Mouse (Mus musculus) mature B cell (primary cell): ENCODE results near the gene Samd13.

Source experiments
- in situ Hi-C: fragments of 300-500 bp; cut with MboI; formaldehyde crosslinking; loops from 2 replicates; pipeline ENCODE4 v1.14.3; 2019

Samd13 gene

DNA sequence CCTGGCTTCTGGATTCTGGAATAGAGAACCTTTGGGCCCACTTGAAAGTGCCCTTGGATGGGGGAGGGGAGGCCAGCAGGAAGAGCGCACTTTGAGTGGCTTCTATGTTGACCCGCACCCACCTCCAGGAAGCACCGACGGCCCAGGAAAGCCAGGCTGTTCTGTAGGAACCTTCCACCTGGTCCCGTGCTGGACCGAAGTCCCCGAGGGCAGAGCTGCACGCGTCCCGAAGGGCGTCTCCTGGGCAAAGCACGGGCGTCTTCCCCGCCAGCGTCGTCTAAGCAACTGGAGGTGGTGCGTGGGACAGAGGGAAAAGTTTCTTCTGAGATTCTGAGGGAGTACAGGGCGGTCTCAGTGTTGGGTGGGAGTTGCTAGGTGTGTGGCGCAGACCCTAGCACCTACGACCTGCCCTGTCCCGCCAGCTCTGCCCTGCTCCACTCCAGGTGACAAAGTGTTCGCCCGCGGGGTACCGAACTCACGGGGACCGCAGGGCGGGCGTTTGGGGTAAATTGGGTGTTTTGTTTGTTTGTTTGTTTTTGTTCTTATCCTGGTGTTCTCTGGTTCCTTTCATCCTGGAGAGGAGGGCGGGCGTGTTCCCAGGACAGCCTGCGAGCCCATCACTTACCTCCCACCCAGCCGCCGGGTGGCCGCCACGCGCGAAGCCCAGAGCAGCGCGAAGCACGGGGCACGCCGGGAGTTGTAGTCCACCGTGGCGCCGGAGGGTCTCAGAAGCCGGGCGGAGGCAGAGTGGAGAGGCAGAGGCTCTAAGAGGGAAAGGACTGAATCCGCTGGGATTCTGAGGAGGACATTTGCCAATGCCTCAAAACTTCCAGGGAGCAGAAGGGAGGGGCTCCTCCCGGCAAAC, at the start of gene Samd13:
Gene Samd13, minus strand, starts transcription at position 782 of the 865 bp plus-strand sequence.
- in situ Hi-C loops = no loop called here

DNA sequence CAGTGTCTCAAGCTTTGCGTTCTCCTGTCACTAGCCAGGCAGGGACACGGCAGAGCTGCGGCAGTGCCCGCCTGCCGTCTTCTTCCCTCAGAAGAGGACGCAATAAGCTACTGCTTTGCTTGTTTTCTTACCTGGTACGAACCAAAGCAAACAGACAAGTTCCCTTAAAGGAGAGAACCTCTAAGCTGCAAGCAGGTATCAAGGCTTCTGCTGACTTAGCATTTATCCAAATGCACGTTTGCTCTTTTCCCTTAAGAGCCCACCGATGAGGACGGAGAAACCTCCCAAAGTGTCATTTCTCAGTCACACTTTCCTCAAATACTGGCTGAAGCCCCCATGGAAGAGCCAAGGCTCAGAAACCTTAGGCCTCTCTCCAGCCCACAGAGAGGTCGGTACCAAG, 46.1 kb upstream of the Samd13 start:
- in situ Hi-C loops = no loop called here

DNA sequence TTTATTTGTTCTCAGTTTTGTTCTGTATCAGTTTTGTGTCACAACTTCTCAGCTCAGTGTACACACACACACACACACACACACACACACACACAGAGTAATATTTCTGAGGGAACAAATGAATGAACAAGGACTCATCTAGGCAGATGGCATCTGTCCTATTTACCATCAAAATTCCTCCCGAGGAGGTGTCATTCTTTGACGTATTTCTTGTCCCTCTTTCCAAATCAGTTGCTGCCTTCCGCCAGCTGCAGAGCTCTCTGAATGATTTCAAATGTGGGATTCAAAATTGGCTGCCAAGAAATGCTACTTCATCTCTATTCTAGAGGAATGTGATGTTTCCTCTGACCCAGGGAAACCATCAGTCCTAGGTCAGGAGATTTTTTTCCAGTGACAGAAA, 37.6 kb upstream of the Samd13 start:
- in situ Hi-C loops = no loop called here

DNA sequence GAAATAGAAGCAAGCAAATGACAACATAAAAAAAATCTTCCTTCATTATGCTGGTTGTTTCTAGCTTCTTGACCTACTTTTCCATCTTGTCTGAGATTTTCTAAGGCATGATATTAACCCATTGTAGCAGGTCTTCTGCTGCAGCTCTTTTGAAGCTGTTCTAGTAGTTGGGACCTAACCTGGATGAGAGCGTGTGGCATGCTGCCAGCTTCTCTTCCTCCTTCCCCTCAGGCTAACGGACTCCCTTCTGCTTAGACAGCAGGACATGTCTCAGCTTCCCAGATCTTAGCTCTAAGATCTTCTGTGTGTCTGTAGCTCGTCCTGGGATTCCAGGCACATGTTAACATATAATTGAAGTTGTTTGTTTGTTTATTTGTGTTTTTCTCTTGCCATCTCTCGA, 34.3 kb upstream of the Samd13 start:
- in situ Hi-C loops = no loop called here

DNA sequence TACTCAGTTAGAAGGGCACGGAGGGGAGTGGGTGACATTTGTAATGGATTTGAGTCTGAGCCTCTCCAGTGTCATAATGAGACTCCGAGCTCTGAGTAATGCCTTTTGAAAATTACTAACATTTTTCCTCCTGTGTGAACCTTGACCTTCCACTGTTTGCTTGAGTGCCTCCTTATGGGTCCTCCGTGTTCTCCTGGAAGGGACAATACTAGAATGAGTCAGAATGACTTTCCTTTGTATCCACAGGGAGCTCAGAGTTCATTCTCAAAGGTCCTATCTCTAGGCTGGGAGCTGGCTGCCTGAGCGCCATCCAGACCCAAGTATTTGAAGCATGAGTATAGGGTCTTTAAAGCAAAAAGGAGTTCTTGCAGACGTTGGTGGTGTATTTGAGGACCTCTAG, 32.9 kb upstream of the Samd13 start:
- in situ Hi-C loops = no loop called here

DNA sequence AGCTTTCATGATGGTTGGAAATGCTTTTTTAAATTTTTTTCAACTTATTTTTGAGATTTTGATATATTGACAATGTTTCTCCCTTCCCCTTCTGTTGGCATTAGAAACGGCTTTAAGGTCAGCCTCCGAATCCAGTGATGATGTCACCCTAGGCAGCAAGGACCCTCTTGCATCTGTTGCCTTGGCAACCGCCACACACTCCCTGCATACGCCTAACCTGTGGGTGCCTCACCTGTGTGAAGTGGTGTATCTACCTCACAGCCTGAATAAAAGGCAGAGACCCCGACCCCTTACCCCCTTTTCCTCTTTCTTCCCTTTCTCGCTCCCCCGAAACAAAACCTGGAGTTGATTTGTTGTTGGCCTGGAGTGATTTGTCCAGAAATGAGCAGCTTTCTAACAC, 26.9 kb upstream of the Samd13 start:
- in situ Hi-C loops = no loop called here

DNA sequence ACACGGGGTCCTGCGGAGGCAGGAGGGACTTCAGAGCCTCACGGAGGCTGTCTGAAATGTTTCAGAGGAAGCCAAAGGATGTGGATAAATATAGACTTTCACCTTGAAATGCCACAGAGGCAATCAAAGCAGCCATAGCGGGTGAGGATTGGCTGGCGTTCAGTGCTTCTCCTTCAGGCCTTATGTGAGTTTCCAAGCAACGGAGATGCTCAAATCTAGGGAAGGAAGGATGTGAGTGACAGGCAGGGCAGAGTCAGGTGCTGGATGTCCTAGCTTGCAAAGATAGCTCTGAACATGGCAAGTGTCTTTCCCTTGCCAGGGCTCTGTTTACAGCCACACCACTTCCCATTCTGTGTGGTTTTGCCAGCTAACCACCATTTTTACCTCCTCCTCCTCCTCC, 26.2 kb upstream of the Samd13 start:
- in situ Hi-C loops = no loop called here

DNA sequence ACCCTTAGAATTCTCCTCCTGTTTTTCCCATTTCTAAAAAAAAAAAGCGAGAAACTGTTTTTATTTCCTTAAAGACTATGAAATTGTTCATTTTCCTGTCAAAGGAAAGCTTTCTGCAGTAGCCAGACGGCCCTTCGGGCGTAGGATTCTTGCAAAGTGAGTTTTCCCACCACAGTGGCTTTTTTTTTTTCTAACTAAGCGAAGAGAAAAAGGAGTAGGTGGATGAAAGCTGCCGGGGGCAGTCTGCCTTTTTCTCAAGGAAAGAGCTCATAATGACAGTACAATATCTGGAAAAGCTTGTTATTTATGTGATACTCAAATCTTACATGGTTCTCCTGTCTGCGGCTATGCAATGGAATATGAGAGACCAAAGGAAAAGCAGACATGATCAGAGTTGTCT, 25.7 kb upstream of the Samd13 start:
- in situ Hi-C loops = no loop called here

DNA sequence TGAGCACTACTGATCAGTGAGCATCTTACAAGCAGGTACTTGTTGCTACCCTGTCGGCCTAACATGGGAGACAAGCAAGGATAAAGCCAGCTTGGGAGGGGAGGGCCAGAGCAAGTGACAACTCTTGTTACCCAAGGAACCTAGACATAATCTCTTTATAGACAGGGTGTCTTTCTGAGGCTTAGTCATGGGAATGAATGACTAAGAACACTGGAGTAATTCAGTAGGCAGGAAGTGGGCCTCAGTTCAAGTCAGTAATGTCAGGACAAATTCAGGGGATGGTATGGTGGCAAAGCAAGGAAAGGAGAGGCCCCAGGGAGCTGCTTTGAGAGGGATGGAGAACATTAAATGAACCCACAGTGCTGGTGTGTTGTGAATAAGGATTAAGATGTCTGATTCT, 23.7 kb upstream of the Samd13 start:
- in situ Hi-C loops = no loop called here

DNA sequence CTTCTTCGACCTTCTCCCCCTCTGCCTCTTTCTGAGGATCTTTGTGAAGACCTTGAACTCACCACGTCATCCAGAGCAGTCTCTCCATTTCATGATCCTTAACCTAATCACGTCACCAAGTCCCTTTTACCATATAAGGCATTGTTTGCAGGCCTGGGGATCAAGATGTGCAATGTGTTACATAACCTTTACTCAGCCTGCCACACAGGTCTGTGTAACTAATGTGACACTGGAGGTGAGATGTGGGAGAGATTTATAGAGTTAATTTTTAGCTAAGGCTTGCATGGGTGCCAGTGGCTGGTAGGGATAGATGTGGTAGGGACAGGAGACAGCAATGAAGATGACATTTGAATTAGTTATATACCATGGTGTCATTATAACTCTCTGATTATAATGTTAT, 23.0 kb upstream of the Samd13 start:
- in situ Hi-C loops = no loop called here

DNA sequence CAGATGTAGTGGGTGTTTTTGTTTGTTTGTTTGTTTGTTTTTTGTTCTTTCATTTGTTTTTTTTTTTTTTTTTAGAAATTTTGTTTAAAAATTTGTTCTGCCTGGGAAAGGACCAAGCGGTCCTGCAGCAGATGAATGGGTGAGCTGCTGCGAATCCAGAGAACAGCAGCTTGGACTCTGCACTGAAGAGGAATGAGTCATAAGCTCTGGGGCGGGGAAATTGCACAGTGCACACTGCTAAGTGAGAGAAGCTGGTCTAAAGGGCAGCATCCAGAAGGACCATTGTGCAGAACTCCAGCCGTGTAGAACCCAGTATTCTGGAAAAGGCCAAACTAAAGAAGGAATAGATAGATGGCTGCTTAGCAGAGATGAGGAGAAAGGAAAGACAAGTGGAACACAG, 18.7 kb upstream of the Samd13 start:
- in situ Hi-C loops = no loop called here

DNA sequence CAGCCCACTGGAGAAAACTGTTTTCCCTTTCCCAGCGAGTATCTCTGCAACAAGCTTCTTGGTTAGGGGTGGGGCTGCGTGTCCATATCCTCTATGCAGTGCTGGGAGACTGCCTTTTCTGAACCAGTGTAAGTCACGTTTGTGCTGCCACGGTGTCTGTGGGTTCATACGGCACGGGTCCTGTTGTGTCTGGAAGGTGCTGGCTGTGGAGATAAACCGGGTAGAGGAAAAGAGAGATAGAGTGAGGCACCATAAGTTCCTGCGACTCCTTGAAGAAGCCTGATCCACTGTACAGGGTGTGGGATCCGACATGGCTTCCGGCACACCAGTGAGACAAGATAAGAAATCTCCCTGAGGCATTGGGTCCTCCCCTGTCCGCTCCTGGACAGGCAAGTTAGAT, 14.7 kb upstream of the Samd13 start:
- in situ Hi-C loops = no loop called here

DNA sequence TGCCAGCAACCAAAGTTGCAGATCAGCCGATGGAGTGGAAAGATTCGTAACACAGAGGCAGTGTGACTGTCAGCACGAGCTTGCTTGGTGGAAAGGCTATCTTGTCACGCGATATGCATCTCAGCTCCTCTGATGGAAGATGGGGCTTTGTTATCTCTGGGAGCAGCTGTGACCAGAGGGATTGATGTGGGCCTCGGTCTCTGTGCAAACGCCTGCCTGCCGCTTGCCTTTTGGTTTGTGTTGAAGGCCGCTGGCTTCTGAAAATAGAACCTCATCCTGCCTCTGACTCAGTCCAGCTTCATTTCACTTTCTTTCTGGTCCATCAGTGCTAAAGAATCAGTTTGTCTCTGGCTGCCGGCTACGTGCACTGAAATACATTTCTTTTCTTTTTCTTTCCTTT, 13.6 kb upstream of the Samd13 start:
- in situ Hi-C loops = no loop called here

DNA sequence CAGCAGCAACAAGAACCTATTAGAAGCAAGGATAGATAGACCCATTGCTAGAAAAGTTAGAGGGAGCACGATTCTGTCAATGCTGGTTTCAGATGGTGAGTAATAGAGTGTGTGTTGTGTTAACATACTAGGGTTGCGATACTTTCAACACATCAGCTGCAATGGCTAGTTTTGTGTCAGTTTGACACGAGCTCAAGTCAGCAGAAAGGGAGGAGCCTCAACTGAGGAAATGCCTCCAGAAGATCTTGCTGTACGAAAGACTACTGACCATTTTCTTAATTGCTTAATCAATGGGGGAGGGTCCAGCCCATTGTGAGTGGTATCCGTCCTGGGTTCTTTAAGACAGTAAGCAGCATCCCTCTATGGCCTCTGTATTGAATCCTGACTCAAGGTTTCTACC, 7.2 kb upstream of the Samd13 start:
- in situ Hi-C loops = no loop called here

DNA sequence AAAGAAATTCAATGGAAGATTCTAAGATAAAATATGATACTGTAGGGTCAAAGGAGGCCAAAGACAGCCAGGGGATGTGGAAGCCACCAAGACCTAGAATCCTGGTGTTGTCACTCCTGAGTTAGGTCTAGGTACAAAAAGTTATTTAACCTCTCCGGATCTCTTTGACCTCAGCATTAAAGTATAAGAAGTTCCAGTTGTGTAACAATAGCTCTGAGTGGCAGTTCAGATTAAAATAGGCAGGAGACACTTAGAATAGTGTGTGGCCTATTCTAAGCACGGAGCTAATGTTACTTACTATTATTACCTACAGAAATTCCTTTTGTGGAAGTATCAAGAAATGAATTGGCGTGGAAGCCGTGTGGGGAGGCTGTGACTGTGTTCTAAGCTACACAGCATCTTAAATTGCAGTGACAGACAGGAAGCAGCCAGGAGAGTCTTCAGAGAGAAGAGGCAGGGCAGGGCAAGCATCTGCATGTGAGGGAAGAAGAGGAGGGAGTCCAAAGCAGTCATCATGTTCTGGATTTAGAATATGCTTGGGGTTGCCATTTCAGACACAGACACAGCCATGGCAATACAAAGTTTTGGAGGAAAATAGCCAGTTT, 1.8 kb upstream of the Samd13 start:
- in situ Hi-C loops = no loop called here

DNA sequence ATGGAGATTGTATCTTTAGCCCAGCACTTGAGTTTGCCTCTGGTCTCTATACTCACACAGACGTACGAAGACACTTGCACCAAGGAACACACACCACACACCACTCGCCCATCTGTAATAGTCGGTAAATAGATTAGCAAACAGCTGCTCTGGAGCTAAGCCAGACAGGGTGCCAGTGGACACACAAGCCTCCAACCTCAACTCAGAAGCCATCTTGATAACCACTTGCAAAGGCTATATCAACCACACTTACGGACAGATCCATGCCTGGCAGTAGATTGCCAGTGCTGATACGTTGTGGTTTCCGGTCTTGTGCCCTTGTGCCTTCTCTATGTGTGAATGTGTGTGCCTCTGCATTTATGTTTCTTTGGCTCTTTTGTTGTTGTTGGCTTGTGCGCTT, 1.0 kb upstream of the Samd13 start:
- in situ Hi-C loops = no loop called here

DNA sequence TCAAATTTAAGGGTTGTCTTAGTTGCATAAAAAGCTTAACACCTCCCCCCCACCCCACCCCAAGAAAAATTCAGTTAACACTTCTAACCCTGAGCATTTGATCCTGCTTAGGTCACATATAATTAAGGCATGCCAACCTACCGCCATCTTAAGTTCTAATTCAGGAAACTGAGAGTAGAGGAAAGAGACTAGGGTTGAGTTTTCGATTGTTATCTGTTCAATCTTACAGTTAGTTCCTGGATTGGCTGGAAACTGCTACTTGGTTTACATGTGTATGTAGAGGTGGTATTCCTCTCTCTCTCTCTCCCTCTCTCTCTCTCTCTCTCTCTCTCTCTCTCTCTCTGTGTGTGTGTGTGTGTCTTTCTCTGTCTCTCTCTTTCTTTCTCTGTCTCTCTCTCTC, 2.3 kb downstream of the Samd13 start:
- in situ Hi-C loops = no loop called here

DNA sequence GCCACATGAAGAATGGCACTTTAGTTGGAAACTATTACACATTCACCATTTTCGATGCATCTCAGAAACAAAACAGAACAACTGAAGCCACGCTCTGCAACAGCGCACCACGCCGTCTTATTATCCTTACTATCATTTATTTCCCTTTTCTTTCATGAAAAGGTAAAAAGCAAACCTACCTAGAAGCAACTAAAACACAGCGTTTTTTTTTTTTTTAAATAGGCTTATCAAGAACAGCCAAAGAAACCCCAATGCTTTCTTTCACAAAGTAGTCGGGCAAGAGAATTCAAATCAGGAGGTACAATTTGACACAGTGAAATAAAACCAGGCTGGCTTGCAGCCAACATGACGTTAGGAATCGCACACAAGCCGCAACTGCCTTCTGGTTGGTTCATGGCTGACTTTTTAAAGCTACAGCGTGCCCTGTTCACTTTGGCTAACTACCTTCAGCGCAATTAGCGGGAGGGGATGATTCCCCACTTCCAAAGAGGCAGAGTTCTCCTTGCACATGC, 3.2 kb downstream of the Samd13 start:
- in situ Hi-C loops = no loop called here

DNA sequence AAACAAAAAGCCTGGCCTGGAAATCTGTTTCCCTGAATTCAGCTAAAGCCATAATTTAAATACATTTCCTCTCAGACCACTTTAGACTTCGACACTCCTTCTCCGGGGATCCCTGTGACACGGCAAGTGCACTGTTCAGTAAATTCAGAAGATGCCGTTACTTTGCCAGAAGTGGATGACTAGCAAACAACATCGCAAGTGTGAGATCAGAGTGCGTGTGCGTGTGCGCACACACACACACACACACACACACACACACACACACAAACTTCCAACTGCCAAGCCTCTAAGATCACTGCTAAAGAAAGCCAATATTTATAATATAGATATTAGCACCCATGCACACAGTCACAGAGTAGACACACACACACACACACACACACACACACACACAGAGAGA, 3.7 kb downstream of the Samd13 start:
- in situ Hi-C loops = no loop called here

DNA sequence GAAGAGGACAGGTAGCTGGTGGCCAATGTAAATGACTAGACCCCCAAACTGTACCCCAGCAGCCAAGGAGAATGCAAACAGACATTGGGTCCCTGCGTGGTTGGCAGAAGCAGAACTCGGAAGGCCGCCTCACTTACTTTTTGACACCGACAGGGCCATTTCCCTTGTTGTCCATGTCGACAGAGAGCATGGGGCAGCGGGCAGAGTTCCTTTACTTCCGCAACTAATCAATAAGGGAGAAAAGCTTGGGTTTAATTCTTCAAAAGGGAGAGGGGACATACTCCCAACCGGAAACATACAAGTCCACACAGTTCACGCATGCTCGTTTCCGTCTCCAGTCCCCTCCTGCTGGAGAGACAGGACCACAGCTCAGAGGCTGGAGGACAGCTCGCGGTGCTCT, 4.8 kb downstream of the Samd13 start:
- in situ Hi-C loops = no loop called here

DNA sequence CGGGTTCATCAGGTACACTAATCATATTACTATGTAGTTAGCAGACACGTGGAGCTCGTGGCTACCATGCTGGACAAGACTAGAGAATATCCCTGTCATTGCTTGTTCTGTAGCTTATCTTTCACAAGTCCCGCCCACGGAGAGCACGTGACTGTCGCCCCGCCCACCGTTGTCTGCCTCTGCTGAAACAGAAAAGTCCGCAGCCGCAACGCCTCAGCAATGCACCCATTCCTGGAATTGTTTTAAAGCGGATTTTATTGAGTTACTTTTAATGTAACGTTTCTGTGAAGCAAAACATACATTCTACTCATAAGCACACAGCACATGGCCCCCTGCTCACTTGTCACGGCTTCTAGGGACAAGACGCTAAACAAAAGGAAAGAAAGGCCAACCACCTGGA, 5.7 kb downstream of the Samd13 start:
- in situ Hi-C loops = no loop called here

DNA sequence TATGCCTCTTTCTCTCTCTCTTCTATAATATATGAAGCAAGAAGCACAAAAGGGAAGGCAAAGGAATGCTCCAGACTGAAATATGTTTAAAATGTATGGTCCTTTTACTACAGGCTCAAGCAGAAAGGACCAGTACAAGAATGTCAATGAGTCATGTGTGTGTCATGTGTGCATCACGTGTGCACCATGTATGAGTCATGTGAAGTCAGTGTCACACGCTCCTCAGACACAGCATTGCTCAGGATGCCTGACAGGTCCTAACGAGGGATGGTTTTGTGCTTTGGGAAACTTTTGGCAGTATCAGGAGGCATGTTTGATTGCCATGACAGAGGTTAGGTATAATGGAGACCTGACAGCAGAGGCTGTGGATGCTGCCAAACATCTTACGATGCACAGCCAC, 9.2 kb downstream of the Samd13 start:
- in situ Hi-C loops = no loop called here

DNA sequence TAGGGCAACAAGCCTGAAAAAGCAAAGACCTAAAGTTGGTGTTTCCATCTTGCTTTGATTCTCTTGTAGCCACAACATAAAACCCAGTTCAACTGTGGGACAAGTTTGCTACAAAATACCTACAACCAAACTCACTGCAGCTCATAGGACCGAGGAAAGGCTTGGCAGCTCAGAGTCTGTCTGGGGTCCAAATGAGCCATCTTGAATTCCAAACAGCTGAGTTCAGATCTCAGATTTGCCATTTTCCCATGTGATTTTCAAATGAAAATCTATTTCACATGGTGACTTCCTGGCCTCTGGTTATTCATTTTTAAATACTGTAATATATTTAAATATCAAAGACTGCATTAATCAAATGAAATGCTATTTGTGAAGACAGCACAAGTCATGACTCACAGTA, 10.3 kb downstream of the Samd13 start:
- in situ Hi-C loops = no loop called here

DNA sequence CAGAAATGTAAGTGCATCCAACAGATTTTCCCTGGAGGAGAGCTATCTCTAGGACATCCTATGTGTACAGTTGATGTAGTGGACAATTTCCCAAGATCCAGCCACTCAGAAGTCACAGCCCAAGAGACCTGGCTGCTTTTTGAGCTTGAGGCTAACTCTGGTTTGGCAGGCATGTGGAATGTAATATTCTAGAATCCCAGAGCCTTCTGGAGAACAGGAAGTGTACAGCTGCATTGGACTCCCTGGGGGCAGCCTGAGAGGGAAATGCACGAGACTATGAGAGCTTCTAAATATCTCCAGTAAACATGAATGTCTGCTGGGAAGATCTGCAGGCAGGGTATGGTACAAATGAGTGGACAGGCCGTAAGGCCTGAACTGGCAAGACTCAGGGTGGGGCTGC, 14.3 kb downstream of the Samd13 start:
- in situ Hi-C loops = no loop called here
